Mouse (Mus musculus) C2C12 (cell line): ENCODE measurements around the gene Cep162.

ENCODE experiments used
- CTCF ChIP-seq: IDR thresholded peaks from one replicate; pipeline ENCODE4 v1.5.1; 2011; ENCODE audit not compliant: control insufficient read depth, insufficient read depth, insufficient read length
- MAX ChIP-seq: IDR thresholded peaks from one replicate; pipeline ENCODE4 v1.6.1; 2011; ENCODE audit warnings: mild to moderate bottlenecking, control low read depth
- USF1 ChIP-seq: IDR thresholded peaks from one replicate; pipeline ENCODE4 v1.6.1; 2011; ENCODE audit warnings: low read depth, mild to moderate bottlenecking, control low read depth, moderate library complexity

DNA sequence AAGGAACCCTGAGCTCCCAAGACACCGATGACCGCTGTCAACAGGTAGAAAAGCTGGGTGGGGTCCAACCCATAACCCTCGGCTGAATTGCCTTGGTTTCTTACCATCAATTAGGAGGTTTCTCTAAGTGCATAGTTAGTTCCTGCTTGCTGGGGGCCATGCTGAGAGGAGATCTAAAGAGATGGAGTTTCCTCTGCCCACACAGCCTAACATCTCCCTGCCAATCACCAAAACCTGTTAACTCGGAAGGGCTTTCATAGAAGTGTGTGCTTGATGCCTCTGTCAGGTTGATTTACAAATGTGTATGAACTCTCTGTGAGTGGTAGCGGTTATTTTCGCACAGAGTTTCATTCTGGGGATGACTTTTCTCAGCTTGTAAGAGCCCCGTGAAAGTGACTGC lies 76.8 kb downstream of the Cep162 start:
- no peak for TF ChIP-seq CTCF
- TF ChIP-seq MAX, result no peak
- TF ChIP-seq USF1, result no peak
